Mouse (Mus musculus) bone marrow, adult 2 months (tissue): ENCODE data around the gene Ipo4. TPM values are rescaled to one million over a fixed set of nuclear protein-coding genes. Genes with fewer than 3 reads are reported as not detected.
A peak's percentile ranks its signal among the peaks of the same experiment; 100 is the strongest.

Experiments
- H3K27ac ChIP-seq: fragments of 200-500 bp; 2 replicates; pipeline ENCODE4 v1.5.1; 2012; ENCODE audit warnings: low read depth, mild to moderate bottlenecking, control low read depth, inconsistent platforms, low read length; ENCODE audit not compliant: control insufficient read depth, poor library complexity, insufficient read depth
- H3K4me1 ChIP-seq: fragments of 200-500 bp; 2 replicates; pipeline ENCODE4 v1.6.1; 2011; ENCODE audit warnings: low read length; ENCODE audit not compliant: control insufficient read depth, insufficient read depth
- H3K4me3 ChIP-seq: fragments of 200-500 bp; replicated peaks from 2 replicates; pipeline ENCODE3; 2011; ENCODE audit warnings: mild to moderate bottlenecking, low read depth, low read length, control low read depth; ENCODE audit not compliant: control insufficient read depth
- CTCF ChIP-seq: fragments of 200-500 bp; IDR thresholded peaks from 2 replicates; pipeline ENCODE4 v1.5.1; 2011; ENCODE audit warnings: low read length, control low read depth; ENCODE audit not compliant: control insufficient read depth, insufficient read depth
- POLR2A ChIP-seq: fragments of 200-500 bp; IDR thresholded peaks from 2 replicates; pipeline ENCODE4 v1.6.1; 2011; ENCODE audit warnings: low read depth, mild to moderate bottlenecking, control low read depth, low read length, borderline replicate concordance; ENCODE audit not compliant: control insufficient read depth
- WGBS: fragments of 180-500 bp; shearing (Covaris S2); methylation state at CpG from one replicate; pipeline ENCODE4 v1.1.7; 2018; 5-methylcytosine and 5-hydroxymethylcytosine counted together
- polyA plus RNA-seq: library from polyadenylated mRNA; stranded (reverse); fragments of >200 nt; gene quantifications from 2 replicates; pipeline ENCODE4 v1.2.4, GENCODE M21; 2011; ENCODE audit warnings: low replicate concordance; ENCODE audit not compliant: missing spikeins, insufficient read depth, insufficient read length

Gene Ipo4
- polyA plus RNA-seq, 1 experiment, result 49.5 TPM

DNA sequence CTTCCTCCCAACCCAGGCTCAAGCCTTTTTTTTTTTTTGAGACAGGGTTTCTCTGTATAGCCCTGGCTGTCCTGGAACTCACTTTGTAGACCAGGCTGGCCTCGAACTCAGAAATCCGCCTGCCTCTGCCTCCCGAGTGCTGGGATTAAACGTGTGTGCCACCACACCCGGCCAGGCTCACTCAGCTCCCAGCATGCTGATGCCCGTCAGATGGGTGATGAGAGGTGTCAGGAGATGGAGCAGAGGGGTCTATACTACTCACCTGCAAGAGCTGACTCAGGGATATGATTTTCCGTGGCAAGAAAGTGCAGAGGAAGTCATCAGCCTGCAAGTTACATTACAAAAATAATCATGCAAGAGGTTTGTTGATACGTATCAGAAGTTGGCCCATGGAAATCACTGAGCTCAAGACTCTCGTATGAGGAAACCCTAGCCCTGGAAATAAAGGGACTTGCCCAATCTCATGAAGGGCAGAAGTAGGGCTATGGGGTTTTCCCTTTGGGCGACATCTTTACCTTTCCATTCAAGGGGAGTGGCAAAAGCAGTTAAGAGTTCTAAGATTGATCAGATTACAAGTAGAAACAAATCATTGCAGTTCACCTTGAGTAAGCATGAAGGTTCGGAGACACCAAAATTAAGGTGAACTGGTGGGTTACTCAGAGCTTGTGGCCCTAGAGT lies 45.8 kb downstream of the Ipo4 start:
- Histone ChIP-seq H3K4me1 (no peaks in the 10 kb centered on the region; the same call in 1 of the 2 replicates), H3K27ac (no peak overlapping the region; the same call in 1 of the 2 replicates), H3K4me3 (no peak overlapping the region)
- no peak for TF ChIP-seq POLR2A
- TF ChIP-seq CTCF, result no peak
- WGBS, result 56% methylated on average over 11 of the region's 11 CpGs

DNA sequence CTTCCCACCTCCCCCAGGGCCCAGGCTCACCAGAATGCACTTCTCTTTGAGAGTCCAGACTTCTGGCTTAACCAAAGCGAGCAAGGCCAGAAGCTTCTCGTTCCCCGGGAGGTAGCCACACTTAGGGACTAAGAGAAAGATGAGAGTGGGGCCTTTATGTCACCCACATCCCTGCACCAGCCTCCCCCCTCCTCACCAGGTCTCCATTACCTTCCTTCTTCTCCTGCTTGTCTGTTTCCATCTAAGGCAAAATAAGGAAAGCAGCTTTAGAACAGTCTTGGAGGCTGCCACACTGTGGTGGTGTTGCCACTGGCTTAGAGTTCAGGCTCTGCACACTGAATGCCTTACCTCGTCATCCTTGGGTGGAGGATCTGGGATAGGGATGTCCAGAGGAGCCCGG lies 46.5 kb downstream of the Ipo4 start:
- Histone ChIP-seq H3K4me3 (no peak overlapping the region), H3K4me1 (no peaks in the 10 kb centered on the region; the same call in 1 of the 2 replicates)
- 93% methylated on average over 5 of the region's 5 CpGs for WGBS

DNA sequence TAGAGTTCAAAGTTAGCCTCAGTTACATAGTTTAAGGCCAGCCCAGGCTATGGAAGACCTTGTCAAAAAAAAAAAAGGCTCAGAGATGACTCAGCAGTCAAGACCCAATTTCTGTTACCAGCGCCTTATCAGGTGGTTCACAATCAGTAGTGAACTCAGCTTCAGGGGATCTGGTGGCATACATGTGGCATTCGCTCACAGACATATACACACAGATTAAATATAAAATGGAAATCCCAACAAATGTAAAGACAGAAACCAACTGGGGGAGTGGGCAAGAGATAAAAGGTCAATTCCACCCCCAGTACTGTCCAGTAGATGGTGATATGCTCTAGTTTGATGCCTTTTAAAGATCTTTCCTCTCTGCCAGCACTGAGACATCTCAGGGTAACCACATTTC lies 49.6 kb downstream of the Ipo4 start:
- TF ChIP-seq CTCF (no peak), POLR2A (no peak)
- Histone ChIP-seq H3K27ac (peak overlapping the region; percentile 49; the same call in 1 of the 2 replicates), H3K4me1 (no peaks in the 10 kb centered on the region; the same call in 1 of the 2 replicates), H3K4me3 (no peak overlapping the region)
- 49% methylated on average over 2 of the region's 2 CpGs for WGBS

More for the DNA sequence above, 46.5 kb downstream of the Ipo4 start:
- H3K27ac ChIP-seq, result no peak overlapping the region
- TF ChIP-seq CTCF (no peak), POLR2A (no peak)

DNA sequence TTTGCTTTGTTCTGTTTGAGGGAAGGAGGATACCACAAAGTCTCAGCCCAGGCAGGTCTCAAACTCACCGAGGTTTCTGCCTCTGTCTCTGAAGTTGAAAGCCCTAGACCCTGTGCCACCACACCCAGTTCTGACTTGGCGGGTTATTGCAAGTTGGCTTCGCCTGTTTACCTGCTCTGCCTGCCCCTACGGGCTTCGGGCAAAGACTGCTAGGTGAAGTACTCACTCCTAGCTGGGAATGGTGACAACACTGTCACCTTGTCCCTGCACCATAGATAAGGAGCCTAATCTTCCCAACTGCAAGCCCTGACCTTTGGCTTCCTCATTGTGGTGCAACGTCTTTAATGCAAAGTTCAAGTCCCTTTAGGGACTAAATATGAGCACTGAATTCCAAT lies 50.2 kb downstream of the Ipo4 start:
- WGBS, result 28% methylated on average over 6 of the region's 6 CpGs
- H3K4me1 ChIP-seq, result no peaks in the 10 kb centered on the region; the same call in 1 of the 2 replicates

DNA sequence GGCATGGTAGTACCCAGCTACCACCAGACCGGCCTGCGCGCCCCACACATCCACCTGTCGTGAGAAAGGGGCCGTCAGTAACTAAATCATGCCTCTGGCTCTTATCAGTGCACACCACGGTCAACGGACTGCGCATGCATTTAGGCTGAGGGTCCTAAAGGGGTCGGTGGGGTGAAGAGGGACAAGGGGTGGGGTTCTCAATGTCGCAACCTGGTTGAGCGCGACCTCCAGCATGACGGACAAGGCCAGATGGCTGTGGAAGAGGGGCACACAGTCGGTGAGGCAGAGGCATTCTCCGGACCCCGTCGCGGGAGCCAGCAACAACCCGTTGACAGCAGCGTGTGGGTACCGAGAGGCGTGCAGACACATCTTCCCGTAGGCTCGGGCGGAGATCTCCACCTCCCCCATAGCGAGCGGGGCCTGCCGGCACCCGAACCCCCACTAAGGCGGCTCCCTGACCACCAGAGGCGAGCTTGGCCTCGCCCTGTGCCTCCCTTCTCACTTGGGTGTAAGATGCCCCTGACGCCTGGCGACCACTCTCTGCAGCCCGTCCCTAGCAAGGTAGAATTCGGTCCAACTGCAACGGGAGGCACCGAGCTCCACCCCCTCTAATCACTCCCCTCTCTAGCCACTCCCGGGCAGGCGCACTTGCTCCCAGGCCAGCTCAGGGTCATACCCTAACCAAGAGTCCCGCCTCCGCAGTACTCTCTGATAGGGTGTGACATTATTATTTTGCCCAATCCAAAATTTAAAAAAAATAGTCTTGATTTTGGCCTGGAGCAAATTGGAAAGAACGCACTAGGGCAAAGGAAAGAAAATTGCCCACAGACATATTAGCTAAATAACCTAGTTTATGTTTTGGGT lies 50.8 kb downstream of the Ipo4 start, which contains the start of gene Emc9:
TSS of gene Emc9 (minus strand) at position 601 of the 864 bp plus-strand sequence.
- Histone ChIP-seq H3K4me1 (no peaks in the 10 kb centered on the region; the same call in 1 of the 2 replicates), H3K4me3 (peak within 1 kb of the TSS; percentile 79), H3K27ac (peak within 1 kb of the TSS; percentile 70)
- 5% methylated on average over 43 of the region's 43 CpGs for WGBS
- TF ChIP-seq CTCF, result no peak
- peak; percentile 58; the same call in 1 of the 2 replicates for TF ChIP-seq POLR2A

More for the DNA sequence above, 50.2 kb downstream of the Ipo4 start:
- TF ChIP-seq POLR2A (no peak), CTCF (no peak)
- Histone ChIP-seq H3K27ac (peak overlapping the region; percentile 23), H3K4me3 (no peak overlapping the region)

DNA sequence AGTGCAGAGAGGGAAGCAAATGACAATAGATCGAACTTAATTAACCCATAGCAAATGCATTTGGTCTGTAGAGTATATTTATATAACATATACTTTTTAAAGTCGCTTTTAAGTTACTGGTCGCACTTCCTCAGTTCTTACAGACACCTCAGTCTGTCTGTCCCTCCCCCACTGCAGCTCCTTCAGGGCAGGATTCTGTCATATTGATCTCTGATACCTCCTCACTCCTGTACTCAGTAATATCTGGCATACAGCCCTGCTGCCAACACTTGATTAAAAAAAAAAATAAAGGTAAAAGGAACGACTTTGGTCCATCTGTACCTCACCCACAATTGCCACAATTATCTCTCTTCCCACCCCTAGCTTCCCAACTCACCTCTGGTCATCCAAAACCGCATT lies 51.5 kb downstream of the Ipo4 start:
- H3K4me1 ChIP-seq, result no peaks in the 10 kb centered on the region; the same call in 1 of the 2 replicates
- H3K4me3 ChIP-seq, result peak overlapping the region; percentile 79
- peak overlapping the region; percentile 70; the same call in 1 of the 2 replicates for H3K27ac ChIP-seq
- TF ChIP-seq CTCF (no peak), POLR2A (no peak)
- 29% methylated on average over 5 of the region's 5 CpGs for WGBS

DNA sequence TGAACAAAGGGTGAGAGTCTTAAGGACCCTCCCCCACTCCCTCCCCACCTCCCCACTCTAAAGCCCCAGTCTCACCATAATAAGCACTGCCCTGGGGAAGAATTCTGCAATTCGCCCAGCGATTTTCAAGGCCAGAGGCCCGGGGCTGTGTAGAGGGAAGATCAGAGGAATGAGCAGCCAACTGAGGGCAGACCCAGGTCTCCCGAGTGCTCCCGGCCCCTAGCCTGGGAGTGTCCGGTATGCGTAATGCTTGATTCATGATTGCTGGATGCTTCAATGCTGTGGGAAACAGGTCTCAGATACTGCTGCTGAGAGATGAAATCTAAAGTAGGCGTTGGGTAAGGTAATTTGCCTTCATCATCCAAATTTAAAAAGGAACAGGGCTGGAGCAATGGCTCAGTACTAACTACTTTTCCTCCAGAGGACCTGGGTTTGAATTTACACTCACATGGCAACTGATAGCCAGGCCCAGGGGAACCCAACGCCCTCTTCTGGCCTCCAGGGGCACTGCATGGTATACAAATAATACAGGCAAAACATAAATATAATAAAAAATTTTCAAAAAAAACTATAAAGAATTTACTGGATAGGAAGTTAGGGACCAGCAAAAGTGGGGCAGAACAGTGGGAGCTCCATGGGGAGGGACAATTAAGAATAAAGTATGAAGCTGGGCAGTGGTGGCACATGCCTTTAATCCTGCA lies 53.6 kb downstream of the Ipo4 start:
- Histone ChIP-seq H3K4me3 (no peak overlapping the region), H3K27ac (no peak overlapping the region), H3K4me1 (no peaks in the 10 kb centered on the region; the same call in 1 of the 2 replicates)
- TF ChIP-seq POLR2A, result no peak
- TF ChIP-seq CTCF, result peak; percentile 43; the same call in 1 of the 2 replicates
- 79% methylated on average over 9 of the region's 9 CpGs for WGBS

DNA sequence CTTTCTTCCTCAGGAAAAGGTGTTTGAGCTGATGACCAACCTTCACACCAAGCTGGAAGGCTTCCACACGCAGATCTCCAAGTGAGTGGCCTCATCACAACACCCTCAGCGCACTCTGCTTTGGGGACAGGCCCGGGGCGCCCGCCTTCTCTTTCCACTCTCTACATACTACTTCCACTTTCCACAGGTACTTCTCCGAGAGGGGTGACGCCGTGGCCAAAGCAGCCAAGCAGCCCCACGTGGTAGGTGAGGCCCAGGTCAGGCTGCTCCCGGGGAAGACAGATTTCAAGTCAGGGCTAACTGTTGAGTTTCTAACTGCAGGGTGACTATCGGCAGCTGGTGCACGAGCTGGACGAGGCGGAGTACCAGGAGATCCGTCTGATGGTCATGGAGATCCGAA lies 55.0 kb downstream of the Ipo4 start:
- Histone ChIP-seq H3K4me1 (no peaks in the 10 kb centered on the region; the same call in 1 of the 2 replicates), H3K27ac (no peak overlapping the region), H3K4me3 (no peak overlapping the region)
- WGBS, result 89% methylated on average over 16 of the region's 16 CpGs
- TF ChIP-seq POLR2A (no peak), CTCF (no peak)
